Mouse (Mus musculus) MEL-GATA-1-ER (cell line): ENCODE results near the gene Arhgap30.

Source experiments
- DNase-seq: peaks from one replicate; pipeline ENCODE4 v3.0.0-alpha.2; 2012; ENCODE audit warnings: low read depth; ENCODE audit errors: extremely low read depth

Gene Arhgap30

DNA sequence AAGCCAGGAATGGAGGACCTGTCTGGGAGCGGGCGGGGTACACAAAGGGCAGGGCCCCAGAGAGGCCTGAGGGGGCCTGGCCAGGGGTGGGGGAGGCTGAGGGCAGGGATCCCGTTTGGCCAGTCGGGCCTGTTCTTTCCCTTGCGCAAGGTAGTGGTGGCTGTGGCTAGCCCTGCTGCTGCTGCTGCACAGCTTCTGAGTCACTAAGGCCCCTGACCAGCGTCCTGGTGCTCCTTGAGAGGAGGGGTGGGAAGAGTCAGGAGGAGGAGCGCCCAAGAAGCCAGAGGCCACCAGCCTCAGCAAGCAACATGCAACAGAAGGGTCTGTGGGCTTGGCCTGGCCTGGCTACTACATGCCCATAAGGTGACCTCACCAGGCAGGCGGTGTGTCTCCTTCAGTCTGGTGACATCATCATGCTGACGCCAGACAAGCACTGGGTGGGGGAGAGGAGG, 13.1 kb upstream of the Arhgap30 start:
- no peak for DNase-seq

DNA sequence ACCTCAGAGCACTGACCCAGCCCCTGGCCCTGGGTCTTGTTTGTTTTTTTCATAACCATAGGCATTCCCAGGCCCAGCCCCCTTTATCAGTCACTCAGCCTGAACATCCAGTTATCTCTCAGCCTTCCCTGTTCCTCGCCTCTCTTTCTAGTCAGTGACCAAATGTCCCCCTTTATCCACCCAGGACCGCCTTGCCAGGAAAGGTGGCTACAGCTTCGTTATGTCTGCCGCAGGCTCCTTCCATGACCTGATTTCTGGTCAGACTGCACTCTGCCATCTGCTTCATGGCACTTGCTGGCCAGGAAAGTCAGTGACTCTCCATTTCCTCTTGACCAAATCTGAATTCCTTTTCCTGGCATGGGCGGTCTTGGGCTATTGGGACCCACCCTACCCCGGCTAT, 10.5 kb upstream of the Arhgap30 start:
- no peak for DNase-seq

DNA sequence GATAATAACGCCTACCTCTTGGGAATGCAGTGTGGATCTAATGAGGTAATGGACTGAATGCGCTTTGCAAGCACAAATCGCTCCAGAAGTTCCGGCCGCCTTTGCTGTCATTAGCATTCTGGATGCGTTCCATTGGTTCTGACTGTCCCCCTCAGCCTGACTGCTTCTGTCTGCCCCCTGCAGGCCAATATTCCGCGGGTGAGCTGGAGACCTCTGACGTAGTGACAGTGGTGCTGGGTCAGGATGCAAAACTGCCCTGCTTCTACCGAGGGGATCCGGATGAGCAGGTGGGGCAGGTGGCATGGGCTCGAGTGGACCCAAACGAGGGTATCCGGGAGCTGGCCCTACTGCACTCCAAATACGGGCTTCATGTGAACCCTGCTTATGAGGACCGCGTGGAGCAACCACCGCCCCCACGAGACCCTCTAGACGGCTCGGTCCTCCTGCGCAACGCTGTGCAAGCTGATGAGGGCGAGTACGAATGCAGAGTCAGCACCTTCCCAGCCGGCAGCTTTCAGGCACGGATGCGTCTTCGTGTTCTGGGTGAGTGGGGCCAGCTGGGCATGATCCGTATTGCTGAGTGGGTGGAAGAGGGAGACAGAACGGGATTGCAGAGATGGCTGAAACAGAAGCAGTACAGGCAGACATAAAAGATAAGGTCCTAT, 8.7 kb upstream of the Arhgap30 start:
- DNase-seq = peak; percentile 60

DNA sequence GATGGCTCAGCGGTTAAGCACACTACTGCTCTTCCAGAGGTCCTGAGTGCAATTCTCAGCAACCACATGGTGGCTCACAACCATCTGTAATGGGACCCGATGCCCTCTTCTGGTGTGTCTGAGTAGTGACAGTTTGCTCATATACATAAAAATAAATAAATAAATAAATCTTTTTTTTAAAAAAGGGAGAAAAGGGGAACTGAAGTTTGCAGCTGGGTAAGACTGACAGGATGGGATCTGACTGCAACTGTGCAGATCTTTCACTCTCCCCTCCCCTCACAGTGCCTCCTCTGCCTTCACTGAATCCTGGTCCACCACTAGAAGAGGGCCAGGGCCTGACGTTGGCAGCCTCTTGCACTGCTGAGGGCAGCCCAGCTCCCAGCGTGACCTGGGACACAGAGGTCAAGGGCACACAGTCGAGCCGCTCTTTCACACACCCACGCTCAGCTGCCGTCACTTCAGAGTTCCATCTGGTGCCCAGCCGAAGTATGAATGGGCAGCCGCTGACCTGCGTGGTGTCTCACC, 6.6 kb upstream of the Arhgap30 start:
- DNase-seq = peak; percentile 37

DNA sequence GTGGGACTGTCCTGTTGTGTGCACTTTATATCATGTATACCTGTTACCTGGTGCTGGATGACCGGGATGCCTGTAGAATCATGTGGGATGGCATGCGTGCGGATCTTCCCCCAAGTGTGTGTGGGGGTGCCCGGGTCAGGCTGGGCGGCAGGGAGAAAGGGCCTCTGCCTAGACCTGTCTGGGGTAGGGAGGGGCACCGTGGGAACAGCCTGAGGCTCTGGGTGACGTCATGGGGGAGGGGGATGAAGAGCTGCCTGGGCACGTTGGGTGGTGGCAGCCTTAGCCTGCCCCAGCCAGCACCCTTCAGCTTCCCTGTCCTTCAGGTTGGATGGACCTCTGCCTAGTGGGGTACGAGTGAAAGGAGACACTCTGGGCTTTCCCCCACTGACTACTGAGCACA, 4.4 kb upstream of the Arhgap30 start:
- DNase-seq = no peak

DNA sequence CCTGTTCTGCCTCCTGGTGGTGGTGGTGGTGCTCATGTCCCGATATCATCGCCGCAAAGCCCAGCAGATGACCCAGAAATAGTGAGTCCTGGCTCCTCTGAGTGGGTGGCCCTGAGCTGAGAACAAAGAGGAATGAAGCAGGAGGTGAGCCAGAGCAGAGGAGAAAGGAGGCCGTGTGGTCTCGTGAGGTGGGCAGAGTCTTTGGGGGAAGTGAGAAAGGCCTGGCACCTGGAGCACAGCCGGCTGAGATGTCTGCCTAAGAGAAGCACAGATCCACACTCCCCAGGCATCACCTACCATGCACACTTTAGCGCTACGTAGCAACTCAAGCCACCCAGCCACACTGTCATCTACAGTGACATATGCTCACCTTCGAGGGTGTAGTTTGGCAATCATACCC, 3.6 kb upstream of the Arhgap30 start:
- no peak for DNase-seq

DNA sequence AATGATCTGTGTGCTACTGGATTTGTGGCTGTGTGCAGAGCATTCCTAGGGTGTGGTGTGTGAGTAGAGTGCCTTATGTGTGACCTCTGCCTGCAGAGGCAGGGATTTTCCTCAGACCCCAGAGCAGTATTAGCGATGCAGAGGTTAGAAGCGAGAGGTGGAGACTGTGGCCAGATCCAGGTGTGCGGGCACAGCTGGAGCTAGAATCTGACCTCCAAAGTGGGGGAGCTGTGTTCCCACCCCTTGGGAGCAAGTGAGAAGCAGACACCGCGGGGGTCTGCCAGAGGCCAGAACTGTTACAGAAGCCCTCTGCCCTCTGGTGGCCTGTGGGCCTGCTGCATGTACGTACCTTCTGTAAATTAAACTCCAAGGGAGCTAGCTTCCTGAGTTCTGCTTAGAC, 1.7 kb upstream of the Arhgap30 start:
- DNase-seq = no peak

DNA sequence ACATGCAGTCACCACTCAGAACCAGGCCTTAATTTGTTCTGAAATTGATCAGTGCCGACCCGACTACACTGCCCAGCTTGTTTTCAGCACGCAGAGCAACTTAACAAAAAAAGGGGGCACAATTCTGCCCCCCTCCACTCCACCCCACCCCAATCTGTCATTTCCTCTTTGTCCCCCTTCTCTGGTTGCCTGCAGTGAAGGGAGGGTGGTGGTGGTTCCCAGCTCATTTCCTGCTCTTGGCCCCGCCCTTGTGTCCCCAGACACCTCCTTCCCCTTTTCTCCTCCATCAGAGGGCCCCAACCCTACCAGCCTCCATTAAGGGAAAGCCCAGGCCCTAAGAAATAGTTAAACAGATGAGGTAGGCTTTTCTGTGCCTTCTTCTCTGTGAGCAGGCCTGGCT, 1.3 kb downstream of the Arhgap30 start:
- DNase-seq = peak; percentile 90

DNA sequence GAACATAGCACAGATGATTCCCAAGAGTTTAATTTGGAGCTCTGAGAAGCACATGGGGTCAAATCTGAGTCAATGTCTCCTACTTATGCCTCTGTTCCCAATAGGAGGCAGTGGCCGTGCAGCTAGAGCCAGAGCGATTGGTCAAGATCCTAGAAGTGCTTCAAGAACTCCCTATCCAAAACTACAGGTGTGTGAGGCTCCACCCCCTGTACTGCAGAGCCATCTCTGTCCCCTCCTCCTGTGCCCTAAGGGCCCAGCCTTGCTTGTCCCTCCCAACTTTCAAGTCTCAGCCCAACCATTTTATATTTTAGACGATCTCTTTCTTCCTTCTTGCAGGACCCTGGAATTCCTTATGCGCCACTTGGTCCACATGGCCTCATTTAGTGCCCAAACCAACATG, 13.1 kb downstream of the Arhgap30 start:
- DNase-seq = no peak

DNA sequence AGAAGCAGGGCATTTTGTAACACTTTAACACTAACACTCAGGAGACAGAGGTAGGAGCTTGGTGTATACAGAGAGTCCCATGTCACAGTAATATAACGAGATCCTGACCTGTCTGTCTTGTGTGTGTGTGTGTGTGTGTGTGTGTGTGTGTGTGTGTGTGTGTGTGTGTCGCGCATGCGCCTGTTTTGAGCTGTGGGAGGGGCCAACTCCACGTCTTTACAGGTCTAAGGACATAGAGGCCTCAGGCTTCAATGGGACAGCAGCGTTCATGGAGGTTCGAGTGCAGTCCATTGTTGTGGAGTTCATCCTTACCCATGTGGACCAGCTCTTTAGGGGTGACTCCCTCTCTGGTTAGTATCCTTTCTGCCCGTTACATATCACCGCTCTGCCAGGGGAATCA, 14.2 kb downstream of the Arhgap30 start:
- no peak for DNase-seq

DNA sequence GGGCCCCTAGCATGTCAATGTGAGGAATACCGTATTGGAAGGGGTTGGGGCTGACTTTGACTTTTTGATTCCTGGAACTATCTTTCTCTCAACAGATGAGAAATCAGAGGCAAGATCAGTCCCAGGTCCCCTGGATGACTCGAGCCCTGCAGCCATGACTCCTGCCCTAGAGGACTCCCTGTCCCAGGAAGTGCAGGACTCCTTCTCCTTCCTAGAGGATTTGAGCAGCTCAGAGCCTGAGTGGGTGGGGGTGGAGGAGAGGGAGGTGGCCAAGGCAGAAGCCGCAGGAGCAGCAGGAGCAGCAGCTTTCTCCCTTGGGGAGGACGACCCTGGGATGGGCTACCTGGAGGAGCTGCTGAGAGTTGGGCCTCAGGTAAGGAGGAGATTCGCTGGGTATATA, 18.5 kb downstream of the Arhgap30 start:
- no peak for DNase-seq

DNA sequence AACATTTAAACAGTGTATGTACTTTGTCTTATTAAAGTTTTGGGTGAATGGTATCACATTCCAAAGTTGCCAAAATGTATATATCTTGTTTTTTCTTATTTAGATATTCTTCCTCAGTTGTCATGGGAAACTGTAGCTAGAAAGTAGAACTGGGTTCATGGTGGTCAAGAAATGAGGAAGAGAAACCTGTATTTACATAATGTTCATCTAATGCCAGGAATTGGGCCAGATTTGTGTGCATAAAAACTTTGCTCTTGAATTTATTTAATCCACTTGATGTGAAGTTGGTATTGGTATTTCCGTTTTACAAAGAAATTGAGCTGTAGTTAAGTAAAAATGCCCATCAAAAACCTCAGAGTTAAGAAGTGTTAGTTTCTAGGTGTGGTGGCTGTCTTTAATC, 21.5 kb downstream of the Arhgap30 start:
- no peak for DNase-seq

DNA sequence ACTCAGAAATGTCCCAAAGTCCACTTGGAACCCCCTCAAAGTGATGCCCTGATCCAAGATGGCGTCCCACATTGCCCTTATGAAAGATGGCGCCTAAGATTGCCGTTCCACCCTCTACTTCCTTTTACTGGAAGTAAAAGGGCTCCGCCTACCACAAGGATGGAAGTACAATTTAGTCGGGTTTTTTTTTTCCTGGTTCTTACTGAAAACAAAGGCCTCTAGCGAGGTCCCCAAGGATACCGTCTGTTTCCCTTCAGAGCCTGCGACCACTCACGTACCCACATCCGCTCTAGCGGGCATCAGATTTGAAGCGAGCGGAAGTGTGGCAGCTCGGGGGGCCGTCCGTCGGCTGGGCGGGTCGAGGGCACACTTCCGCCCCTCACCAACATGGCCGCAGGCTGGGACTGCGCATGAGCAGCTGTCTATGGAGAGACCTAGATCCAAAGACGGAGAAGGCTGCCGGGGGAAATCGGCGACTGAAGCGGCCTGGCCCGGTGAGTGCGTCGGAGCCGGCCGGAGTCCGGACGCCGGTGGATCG, 22.3 kb downstream of the Arhgap30 start, which contains the start of gene Usf1:
Gene Usf1 (plus strand): TSS at position 367 of the 538 bp plus-strand sequence.
- peak; percentile 85 for DNase-seq

DNA sequence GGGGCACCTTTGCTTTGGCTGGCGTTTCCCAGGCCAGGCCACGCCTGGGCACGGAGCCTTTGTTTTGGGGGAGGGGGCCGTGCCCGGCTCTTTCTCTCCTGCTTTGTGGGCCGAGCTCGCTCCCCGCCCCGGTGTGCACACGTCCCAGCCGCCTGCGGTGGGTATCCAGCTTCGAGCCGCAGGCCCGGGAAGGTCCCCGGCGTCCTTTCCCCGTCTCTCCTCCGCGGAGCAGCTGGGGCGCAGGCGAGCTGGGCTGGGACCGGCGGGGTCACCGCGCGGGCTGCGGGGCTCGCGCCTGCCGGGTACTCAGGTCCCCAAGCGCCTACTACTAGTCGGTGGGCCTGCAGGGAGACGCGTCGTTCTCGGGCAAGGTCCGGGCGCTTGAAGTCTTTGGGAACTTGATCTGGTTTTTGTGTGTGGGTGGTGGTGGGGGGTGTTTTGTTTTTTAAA, 22.8 kb downstream of the Arhgap30 start:
- DNase-seq = no peak

DNA sequence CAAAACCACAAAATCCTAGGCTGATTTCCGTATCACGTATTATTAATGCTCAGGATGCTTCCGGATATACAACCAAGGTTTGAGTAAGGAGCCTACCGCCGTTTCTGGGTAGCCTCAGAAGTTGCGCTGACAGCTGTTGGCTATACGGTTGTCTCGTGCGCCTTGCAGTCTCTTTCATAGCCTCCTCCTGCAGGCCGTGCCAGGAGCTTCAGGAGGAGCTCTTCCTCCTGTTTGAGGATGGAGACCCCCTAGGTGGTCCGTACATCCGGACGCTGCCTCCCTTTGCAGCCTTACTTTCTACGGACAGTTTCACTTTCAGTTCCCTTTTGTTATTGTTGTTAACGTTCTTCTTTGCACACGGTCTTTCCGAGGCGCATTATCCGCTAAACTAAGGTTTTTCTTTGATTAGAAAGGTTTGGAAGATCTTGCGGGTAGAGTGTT, 23.3 kb downstream of the Arhgap30 start:
- DNase-seq = peak; percentile 42

DNA sequence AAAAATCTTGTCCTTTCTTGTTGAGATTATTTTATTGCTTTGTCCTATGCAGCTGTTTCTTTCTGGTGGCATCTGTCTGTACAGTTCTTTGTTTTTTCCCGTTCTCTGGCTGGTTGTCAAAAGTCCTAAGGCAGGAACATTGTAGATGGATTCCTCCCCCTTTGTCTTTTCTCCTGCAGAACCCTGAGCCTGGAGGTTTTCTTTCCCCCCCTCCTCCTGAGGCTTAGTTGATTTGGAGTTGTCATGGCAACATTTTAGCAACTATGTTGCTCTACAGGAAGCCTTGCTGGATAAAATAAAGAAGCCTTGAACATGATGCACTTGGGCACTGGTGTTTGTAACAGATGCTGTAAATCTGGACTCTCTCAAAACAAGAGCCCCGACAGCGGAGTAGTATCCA, 23.7 kb downstream of the Arhgap30 start:
- no peak for DNase-seq

DNA sequence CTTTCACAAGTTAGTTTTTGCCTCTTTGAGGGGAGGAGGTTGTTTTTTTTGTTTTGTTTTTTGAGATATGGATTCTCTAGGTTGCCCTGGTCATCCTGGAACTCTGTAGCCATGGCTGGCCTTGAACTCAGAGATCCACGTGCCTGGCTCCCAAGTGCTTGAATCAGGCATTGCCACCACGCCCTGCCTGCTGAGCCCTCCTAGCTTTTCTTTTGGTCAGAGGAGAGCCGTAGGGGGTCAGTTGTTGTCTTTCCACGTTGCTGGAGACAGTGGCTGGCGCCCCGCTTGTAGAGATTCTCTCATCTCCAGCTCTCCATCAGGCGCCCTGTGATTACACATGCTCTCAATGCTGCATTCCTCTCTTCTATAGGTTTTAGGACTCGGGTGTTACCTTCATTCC, 24.9 kb downstream of the Arhgap30 start:
- DNase-seq = no peak

DNA sequence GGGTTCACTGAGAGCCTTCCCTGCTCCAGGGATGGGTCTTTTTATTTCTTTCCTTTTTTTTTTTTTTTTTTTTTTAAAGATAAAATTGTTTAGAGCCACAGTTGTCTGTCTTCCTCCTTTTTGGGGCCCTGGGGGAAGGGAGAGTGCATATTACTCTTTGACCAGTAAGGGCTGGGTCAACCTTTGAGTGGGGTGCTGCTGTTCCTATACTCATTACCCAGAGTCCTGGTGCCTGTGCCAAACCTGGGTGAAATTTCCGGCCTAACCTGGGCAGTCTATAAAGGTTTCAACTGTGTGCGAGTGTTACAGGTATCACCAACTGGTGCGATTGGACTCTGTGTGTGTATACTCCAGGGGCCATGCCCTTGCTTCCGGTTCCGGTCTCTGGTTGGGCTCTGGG, 29.9 kb downstream of the Arhgap30 start, which contains the start of gene Tstd1:
Gene Tstd1 (plus strand): TSS at position 213 of the 400 bp plus-strand sequence.
- DNase-seq = no peak

DNA sequence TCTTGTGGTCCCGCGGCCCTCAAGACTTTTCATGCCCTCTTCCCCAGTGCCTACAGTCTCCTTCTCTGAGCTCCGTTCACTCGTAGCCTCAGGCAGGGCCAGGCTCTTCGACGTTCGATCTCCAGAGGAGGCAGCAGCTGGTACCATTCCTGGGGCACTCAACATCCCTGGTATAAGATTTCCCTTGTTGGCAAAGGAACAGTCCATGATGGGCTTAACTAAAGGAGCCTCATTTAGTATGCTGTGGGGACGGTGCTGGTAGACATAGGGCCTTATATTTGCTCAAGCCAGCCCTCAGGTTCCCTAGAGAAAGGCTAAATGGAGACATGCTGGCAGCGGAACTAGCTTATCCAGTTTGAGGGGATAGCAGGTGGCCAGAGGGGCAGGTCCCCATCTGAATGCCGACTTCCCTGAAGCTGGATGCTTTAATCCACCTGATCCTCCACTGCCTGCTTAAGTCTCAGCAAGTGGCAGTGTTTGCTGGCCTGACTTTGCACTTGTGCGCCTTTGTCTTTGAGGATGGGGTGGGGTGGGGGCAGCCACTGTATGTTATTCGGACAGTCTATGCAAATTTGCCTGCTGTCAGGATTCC, 30.6 kb downstream of the Arhgap30 start:
- DNase-seq = no peak

DNA sequence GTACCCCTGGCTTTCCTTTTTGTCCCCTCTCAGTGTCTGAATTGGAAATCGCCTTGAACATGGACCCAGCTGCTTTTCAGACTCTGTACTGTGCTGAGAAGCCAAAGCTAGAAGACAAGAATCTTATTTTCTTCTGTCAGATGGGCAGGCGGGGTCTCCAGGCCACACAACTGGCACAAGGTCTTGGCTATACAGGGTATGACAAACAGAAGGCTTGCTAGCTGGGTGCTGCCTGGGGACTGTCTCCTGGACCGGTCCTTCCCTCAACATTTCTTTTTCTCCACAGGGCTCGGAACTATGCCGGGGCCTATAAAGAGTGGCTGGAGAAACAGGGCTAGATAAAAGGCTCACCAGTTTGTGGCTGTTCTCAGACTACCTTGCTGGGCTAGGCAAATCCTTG, 31.2 kb downstream of the Arhgap30 start:
- DNase-seq = no peak

DNA sequence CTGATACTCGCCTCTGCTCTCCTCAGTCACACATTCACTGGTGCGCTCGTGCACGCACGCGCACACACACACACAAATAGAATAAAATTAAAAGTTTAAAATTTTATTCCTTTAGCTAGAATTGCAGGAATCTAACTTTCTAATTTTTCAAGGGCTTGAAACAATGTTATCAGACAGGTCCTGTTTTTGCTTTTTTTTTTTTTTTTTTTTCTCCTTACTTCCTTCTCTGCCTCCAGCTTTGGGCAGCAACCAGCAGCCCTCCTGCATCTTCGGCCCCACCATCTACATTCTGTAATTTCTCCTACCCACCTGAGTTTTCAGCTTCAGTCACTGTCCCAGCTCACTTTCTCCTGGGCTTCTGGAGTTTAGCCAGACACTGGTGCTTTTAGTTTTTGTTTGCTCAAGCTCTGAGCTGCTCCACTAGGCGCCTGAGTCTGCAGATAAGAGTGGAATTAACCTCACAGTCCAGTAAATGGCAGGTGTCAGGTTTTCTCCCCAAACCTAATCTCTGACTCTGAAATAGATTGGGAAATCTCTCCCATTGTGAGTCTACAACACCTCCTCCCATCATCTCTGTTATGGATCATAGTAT, 33.8 kb downstream of the Arhgap30 start:
- DNase-seq = no peak

DNA sequence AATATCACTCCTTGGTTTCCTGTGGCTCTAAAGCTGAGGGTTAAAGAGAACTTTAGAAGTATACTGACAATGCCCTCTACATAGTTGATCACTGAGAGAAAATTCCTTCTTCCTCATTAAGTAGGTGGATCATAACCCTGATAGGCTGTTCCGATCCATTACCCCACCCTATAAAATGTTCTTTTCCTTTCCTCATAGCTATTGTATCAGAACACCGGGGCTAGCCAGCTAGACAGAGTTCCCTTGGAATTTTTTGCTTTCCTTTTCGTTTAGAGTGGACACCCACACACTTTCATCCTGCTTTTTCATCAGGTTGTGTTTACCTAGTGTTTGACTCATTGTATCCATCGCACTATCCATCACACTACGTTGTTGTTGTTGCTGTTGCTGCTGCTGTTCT, 35.9 kb downstream of the Arhgap30 start:
- DNase-seq = no peak
